Mouse (Mus musculus): ENCODE data around the gene Fxyd5. TPM values are rescaled to one million over a fixed set of nuclear protein-coding genes. Genes with fewer than 3 reads are reported as not detected.

The Fxyd5 gene
- polyA plus RNA-seq, 1 experiment from 2014 or later: 19.3 TPM

DNA sequence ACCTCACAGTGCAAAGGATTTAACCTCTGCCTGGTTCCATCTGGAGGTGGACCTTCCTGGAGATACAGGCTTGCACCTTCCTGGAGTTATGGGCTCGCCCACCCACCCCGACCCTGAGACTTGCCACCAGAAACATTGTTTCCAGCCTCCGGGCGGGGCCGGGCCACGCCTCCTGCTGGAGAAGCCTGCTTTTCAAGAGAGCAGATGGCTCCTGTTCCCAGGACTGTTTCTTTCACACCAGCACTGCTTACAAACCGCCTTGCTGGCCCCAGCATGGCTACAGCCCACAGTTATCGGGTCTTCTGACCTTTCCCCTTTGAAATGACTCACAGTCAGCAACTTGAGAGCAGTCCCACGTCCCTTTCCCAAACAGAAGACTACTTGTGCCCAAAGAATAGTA is 30.0 kb upstream of the Fxyd5 start:
- 0 out of 2 replicates have a peak, but pooled peaks have one; percentile 4 for TF ChIP-seq CTCF (IDR thresholded peaks at IDR 0.05; ENCODE audit: low read depth)
- Histone ChIP-seq H3K27ac (ENCODE audit: low read depth, low read length) (no peak overlapping the region), H3K36me3 (ENCODE audit: control insufficient read depth, insufficient read depth) (no peaks in the 10 kb centered on the region), H3K4me1 (replicated peaks; ENCODE audit: control insufficient read depth, insufficient read depth, low read length) (no peaks in the 10 kb centered on the region; the same call in 1 of the 2 replicates), H3K9me3 (ENCODE audit: control insufficient read depth) (no peaks in the 10 kb centered on the region), H3K27me3 (replicated peaks; ENCODE audit: control insufficient read depth, insufficient read depth, low read length) (no peaks in the 10 kb centered on the region), H3K4me3 (ENCODE audit: low read depth, low read length) (no peak overlapping the region), H3K4me2 (replicated peaks; ENCODE audit: low read depth) (no peak overlapping the region), H3K9ac (ENCODE audit: low read depth, low read length) (no peak overlapping the region)
- 15% methylated on average over 9 of the region's 9 CpGs for WGBS
- ATAC-seq: 0 out of 2 replicates have a peak, but pooled peaks have one; percentile 14

DNA sequence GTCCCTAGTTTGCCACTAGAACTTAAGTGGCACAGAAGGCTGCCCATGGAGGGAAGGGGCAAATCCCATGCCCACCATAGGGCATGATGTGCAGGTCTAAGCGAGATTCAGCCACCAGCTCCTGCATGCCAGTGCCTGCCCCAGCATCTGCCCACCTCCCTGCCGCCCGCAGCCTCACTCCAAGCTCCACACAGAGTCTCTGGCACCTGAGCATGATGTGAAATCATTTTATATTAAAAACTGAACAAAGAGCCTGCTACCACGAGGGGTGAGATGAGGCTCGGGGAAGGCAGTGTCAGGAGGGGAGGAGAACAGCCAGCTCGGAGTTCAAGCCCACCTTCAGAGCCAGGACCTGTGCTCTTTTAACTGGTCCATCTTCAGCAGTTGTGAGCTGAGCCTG is 28.0 kb upstream of the Fxyd5 start:
- H3K27ac ChIP-seq (ENCODE audit: low read depth, low read length): no peak overlapping the region

DNA sequence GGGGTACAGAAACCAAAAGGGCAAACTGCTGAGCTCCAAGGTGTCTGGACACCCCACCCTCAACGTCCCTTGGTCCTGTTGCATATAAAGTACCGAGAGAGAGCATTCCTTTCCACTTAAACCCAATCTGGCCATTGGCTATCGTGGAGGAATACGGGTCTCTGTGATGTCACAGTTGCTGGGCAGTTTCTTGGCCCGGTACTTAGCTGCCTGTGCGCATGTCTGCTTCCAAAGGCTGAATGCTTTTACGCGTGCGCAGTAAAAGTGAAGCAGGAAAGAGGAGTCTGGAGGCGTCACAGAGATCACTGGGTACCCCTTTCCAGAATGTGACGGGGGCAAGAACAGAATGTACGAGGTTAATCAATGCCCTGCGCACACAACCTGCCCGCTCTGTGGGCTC is 27.2 kb upstream of the Fxyd5 start:
- no peak overlapping the region for H3K4me3 ChIP-seq (ENCODE audit: low read depth, low read length)
- no peak overlapping the region for H3K4me2 ChIP-seq (replicated peaks; ENCODE audit: low read depth)
- no peaks in the 10 kb centered on the region for H3K9me3 ChIP-seq (ENCODE audit: control insufficient read depth)
- no peaks in the 10 kb centered on the region; the same call in 1 of the 2 replicates for H3K4me1 ChIP-seq (replicated peaks; ENCODE audit: control insufficient read depth, insufficient read depth, low read length)
- H3K27me3 ChIP-seq (replicated peaks; ENCODE audit: control insufficient read depth, insufficient read depth, low read length): no peaks in the 10 kb centered on the region
- H3K36me3 ChIP-seq (ENCODE audit: control insufficient read depth, insufficient read depth): no peaks in the 10 kb centered on the region
- TF ChIP-seq CTCF (IDR thresholded peaks at IDR 0.05; ENCODE audit: low read depth): no peak
- no peak for ATAC-seq
- no peak overlapping the region for H3K9ac ChIP-seq (ENCODE audit: low read depth, low read length)
- 87% methylated on average over 14 of the region's 14 CpGs for WGBS
- H3K27ac ChIP-seq (ENCODE audit: low read depth, low read length): no peak overlapping the region

More for the DNA sequence above, 28.0 kb upstream of the Fxyd5 start:
- H3K4me1 ChIP-seq (replicated peaks; ENCODE audit: control insufficient read depth, insufficient read depth, low read length): no peaks in the 10 kb centered on the region; the same call in 1 of the 2 replicates
- H3K4me2 ChIP-seq (replicated peaks; ENCODE audit: low read depth): no peak overlapping the region
- no peak overlapping the region for H3K4me3 ChIP-seq (ENCODE audit: low read depth, low read length)
- no peak for TF ChIP-seq CTCF (IDR thresholded peaks at IDR 0.05; ENCODE audit: low read depth)
- 85% methylated on average over 6 of the region's 6 CpGs for WGBS
- H3K9ac ChIP-seq (ENCODE audit: low read depth, low read length): no peak overlapping the region
- H3K36me3 ChIP-seq (ENCODE audit: control insufficient read depth, insufficient read depth): no peaks in the 10 kb centered on the region
- H3K9me3 ChIP-seq (ENCODE audit: control insufficient read depth): no peaks in the 10 kb centered on the region
- H3K27me3 ChIP-seq (replicated peaks; ENCODE audit: control insufficient read depth, insufficient read depth, low read length): no peaks in the 10 kb centered on the region
- no peak for ATAC-seq

DNA sequence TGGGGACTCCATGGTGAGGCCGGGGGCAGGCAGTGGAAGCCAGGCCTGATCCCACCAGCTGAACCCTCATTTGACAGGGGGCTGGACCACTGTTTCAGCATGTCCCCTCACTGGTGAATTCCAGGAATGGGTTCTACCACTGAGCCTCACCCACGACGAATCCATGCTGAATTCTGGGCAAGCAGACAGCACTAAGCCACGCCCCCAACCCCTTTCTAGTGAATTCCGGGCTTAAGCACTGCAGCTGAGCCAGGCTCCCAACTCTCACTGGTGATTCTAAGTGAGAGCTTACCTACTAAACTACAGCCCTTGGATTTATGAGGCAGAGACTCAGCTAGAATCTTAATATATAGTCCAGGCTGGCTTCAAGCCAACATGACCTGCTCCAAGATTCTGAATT is 25.6 kb upstream of the Fxyd5 start:
- no peak overlapping the region for H3K4me2 ChIP-seq (replicated peaks; ENCODE audit: low read depth)
- no peak for ATAC-seq
- H3K4me3 ChIP-seq (ENCODE audit: low read depth, low read length): no peak overlapping the region
- no peak overlapping the region for H3K9ac ChIP-seq (ENCODE audit: low read depth, low read length)
- H3K27me3 ChIP-seq (replicated peaks; ENCODE audit: control insufficient read depth, insufficient read depth, low read length): no peaks in the 10 kb centered on the region
- no peak for TF ChIP-seq CTCF (IDR thresholded peaks at IDR 0.05; ENCODE audit: low read depth)
- no peaks in the 10 kb centered on the region for H3K9me3 ChIP-seq (ENCODE audit: control insufficient read depth)
- WGBS: 41% methylated on average over 5 of the region's 5 CpGs
- H3K36me3 ChIP-seq (ENCODE audit: control insufficient read depth, insufficient read depth): no peaks in the 10 kb centered on the region
- no peak overlapping the region for H3K27ac ChIP-seq (ENCODE audit: low read depth, low read length)
- no peaks in the 10 kb centered on the region; the same call in 1 of the 2 replicates for H3K4me1 ChIP-seq (replicated peaks; ENCODE audit: control insufficient read depth, insufficient read depth, low read length)

DNA sequence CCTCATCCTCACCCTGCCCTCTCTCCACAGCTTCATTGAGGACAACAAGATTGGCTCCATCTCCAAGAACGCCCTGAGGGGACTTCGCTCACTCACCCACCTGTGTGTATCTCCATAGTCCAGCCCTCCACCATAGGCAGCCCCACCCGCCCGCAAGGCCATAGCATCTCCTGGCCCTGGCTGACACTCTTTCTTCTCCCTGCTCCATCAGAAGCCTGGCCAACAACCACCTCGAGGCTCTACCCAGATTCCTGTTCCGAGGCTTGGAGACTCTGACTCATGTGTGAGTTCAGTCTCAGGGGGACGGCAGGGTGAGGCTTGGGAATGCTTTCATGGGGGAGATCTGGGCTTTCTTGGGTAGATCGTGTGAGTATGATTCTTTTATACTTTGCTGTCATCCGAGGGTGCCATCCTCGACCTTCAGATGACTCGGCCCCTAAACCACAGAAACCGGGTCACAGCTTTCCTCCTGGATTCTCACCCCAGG is 20.8 kb upstream of the Fxyd5 start:
- WGBS: 85% methylated on average over 12 of the region's 12 CpGs

DNA sequence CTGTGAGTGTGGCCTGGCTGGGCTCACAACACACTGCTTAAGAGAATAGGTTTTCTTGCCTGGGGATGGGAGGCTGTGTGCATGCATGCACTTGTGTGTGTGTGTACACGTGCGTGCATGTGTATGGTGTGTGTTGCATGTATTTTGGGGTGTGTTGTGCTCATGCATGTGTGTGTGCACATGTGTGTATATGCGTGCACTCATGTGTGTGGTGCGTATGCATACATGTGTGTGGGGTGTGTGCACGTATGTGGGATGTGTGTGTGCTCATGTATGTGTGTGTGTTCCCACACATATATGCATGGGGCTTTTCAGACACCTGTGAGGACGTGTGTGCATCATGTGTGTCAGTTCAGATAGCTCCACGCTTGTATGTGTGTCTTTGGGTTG is 18.3 kb upstream of the Fxyd5 start:
- H3K27me3 ChIP-seq (replicated peaks; ENCODE audit: control insufficient read depth, insufficient read depth, low read length): no peaks in the 10 kb centered on the region
- H3K36me3 ChIP-seq (ENCODE audit: control insufficient read depth, insufficient read depth): no peaks in the 10 kb centered on the region
- no peak overlapping the region for H3K9ac ChIP-seq (ENCODE audit: low read depth, low read length)
- TF ChIP-seq CTCF (IDR thresholded peaks at IDR 0.05; ENCODE audit: low read depth): no peak
- 91% methylated on average over 7 of the region's 7 CpGs for WGBS
- no peak for ATAC-seq
- H3K27ac ChIP-seq (ENCODE audit: low read depth, low read length): no peak overlapping the region
- H3K4me3 ChIP-seq (ENCODE audit: low read depth, low read length): no peak overlapping the region
- H3K9me3 ChIP-seq (ENCODE audit: control insufficient read depth): no peaks in the 10 kb centered on the region
- H3K4me1 ChIP-seq (replicated peaks; ENCODE audit: control insufficient read depth, insufficient read depth, low read length): no peaks in the 10 kb centered on the region
- no peak overlapping the region for H3K4me2 ChIP-seq (replicated peaks; ENCODE audit: low read depth)

More for the DNA sequence above, 20.8 kb upstream of the Fxyd5 start:
- no peaks in the 10 kb centered on the region for H3K4me1 ChIP-seq (replicated peaks; ENCODE audit: control insufficient read depth, insufficient read depth, low read length)
- H3K4me2 ChIP-seq (replicated peaks; ENCODE audit: low read depth): no peak overlapping the region
- TF ChIP-seq CTCF (IDR thresholded peaks at IDR 0.05; ENCODE audit: low read depth): no peak
- no peaks in the 10 kb centered on the region for H3K9me3 ChIP-seq (ENCODE audit: control insufficient read depth)
- H3K27me3 ChIP-seq (replicated peaks; ENCODE audit: control insufficient read depth, insufficient read depth, low read length): no peaks in the 10 kb centered on the region
- no peak for ATAC-seq
- no peak overlapping the region for H3K4me3 ChIP-seq (ENCODE audit: low read depth, low read length)
- H3K9ac ChIP-seq (ENCODE audit: low read depth, low read length): no peak overlapping the region
- H3K36me3 ChIP-seq (ENCODE audit: control insufficient read depth, insufficient read depth): no peaks in the 10 kb centered on the region
- H3K27ac ChIP-seq (ENCODE audit: low read depth, low read length): no peak overlapping the region
